Mouse (Mus musculus) thymus, adult 2 months (tissue): Measurements from ENCODE around the gene Mxra8.

Source experiments
- CTCF ChIP-seq: fragments of 200-500 bp; IDR thresholded peaks from 2 replicates; pipeline ENCODE4 v1.5.1; 2012; ENCODE audit warnings: mild to moderate bottlenecking, control low read depth, low read length, moderate library complexity, borderline replicate concordance; ENCODE audit not compliant: control insufficient read depth, poor library complexity, insufficient read depth; ENCODE audit errors: extremely low read depth
- POLR2A ChIP-seq: fragments of 200-500 bp; IDR thresholded peaks from 2 replicates; pipeline ENCODE4 v1.6.1; 2012; ENCODE audit warnings: mild to moderate bottlenecking, low read length, control low read depth, moderate library complexity; ENCODE audit not compliant: control insufficient read depth, poor library complexity, insufficient read depth; ENCODE audit errors: extremely low read depth

GRCm38 (mm10) chr4:155869317-155870033 lies 30.0 kb downstream of the Mxra8 start, which contains the start of the genes Cptp and Ints11:
- TF ChIP-seq CTCF (no peak; the same call in 1 of the 2 replicates), POLR2A (peak; percentile 81)
